Mouse (Mus musculus) heart, adult 2 months (tissue): ENCODE measurements around the gene Olfr331. TPM values are rescaled to one million over a fixed set of nuclear protein-coding genes. Genes with fewer than 3 reads are reported as not detected.
"Not testable (repeated sequence)": the region's sequence is repeated elsewhere in the genome, so short reads cannot be mapped to it uniquely, and the experiment has no call there.

Source experiments
- DNase-seq, 2 experiments: peaks; one replicate each; pipeline ENCODE4 v3.0.0; 2021
- H3K27ac ChIP-seq: fragments of 200-600 bp; 2 replicates; pipeline ENCODE4 v1.8.1; 2022
- H3K27me3 ChIP-seq: fragments of 200-500 bp; 2 replicates; pipeline ENCODE4 v1.6.1; 2012; ENCODE audit warnings: mild to moderate bottlenecking, low read length, inconsistent platforms, mixed read lengths; ENCODE audit not compliant: control insufficient read depth, insufficient read depth
- H3K36me3 ChIP-seq: fragments of 200-500 bp; 2 replicates; pipeline ENCODE4 v1.6.1; 2012; ENCODE audit warnings: low read length, inconsistent platforms; ENCODE audit not compliant: control insufficient read depth, insufficient read depth
- H3K4me1 ChIP-seq: fragments of 200-500 bp; 2 replicates; pipeline ENCODE4 v1.6.1; 2011; ENCODE audit warnings: low read length; ENCODE audit not compliant: control insufficient read depth, insufficient read depth
- H3K4me3 ChIP-seq: fragments of 200-600 bp; 2 replicates; pipeline ENCODE4 v1.8.1; 2022
- H3K79me2 ChIP-seq: fragments of 200-500 bp; replicated peaks from 2 replicates; pipeline ENCODE4 v1.6.1; 2012; ENCODE audit warnings: mild to moderate bottlenecking, inconsistent platforms, low read length, moderate library complexity, mixed read lengths; ENCODE audit not compliant: control insufficient read depth, insufficient read depth
- H3K9ac ChIP-seq: fragments of 200-500 bp; 2 replicates; pipeline ENCODE4 v1.6.1; 2012; ENCODE audit warnings: low read depth, mild to moderate bottlenecking, control low read depth, inconsistent platforms, low read length, mixed read lengths
- CTCF ChIP-seq: fragments of 200-600 bp; IDR thresholded peaks from 2 replicates; pipeline ENCODE4 v1.8.1; 2022; ENCODE audit warnings: antibody characterized with exemption, mild to moderate bottlenecking, moderate library complexity
- EP300 ChIP-seq: fragments of 200-500 bp; IDR thresholded peaks from 2 replicates; pipeline ENCODE4 v1.6.1; 2011; ENCODE audit warnings: low read depth, low read length, control low read depth; ENCODE audit not compliant: insufficient read depth
- POLR2A ChIP-seq: fragments of 200-500 bp; IDR thresholded peaks from 2 replicates; pipeline ENCODE4 v1.6.1; 2011; ENCODE audit warnings: mild to moderate bottlenecking, low read depth, low read length, control low read depth; ENCODE audit not compliant: insufficient read depth
- WGBS: fragments of 180-500 bp; shearing (Covaris S2); methylation state at CpG from one replicate; pipeline ENCODE4 v1.1.7; 2018; 5-methylcytosine and 5-hydroxymethylcytosine counted together
- intact Hi-C: fragments of 180-260 bp; cut with DNase I; formaldehyde crosslinking; loops from one replicate; pipeline ENCODE4 v1.15.1; 2025
- long read RNA-seq: library from polyadenylated mRNA; stranded (forward); transcript quantifications from one replicate; pipeline ENCODE4 v2.0.0, GENCODE M21; 2021
- polyA plus RNA-seq: library from polyadenylated mRNA; depleted of rRNA; stranded (reverse); fragments of >200 nt; gene quantifications from 2 replicates; pipeline ENCODE4 v1.2.3, GENCODE M21; 2012; rRNA removed
- total RNA-seq, 2 experiments: library from RNA; stranded (reverse); gene quantifications; 2 replicates each; pipeline ENCODE4 v1.2.3; 2021

The Olfr331 gene
- not detected for total RNA-seq
- polyA plus RNA-seq: not detected in 2 replicates
- long read RNA-seq: 0 reads

- H3K79me2 ChIP-seq, H3K4me1 ChIP-seq, H3K36me3 ChIP-seq, H3K4me3 ChIP-seq, H3K27ac ChIP-seq, DNase-seq, H3K9ac ChIP-seq, H3K27me3 ChIP-seq, intact Hi-C loops: not testable (repeated sequence)
Observed at GRCm38 (mm10) chr11:58502472-58502871, at the start of gene Olfr331. Gene Olfr331, minus strand, starts transcription at chr11:58502572.

GRCm38 (mm10) chr11:58546322-58546721 is 44.0 kb upstream of the Olfr331 start, which contains the start of gene Olfr329-ps:
Gene Olfr329-ps, minus strand, starts transcription at chr11:58546422.
- no peaks in the 10 kb centered on the region for H3K79me2 ChIP-seq
- intact Hi-C loops: no loop called here
- no peaks in the 10 kb centered on the region for H3K36me3 ChIP-seq
- no peaks in the 10 kb centered on the region for H3K27me3 ChIP-seq
- H3K4me3 ChIP-seq: no peak within 1 kb of the TSS
- no peak within 1 kb of the TSS for H3K9ac ChIP-seq
- no peak for TF ChIP-seq POLR2A
- no peak for TF ChIP-seq EP300
- TF ChIP-seq CTCF: no peak
- DNase-seq: no peak
- no peak within 1 kb of the TSS for H3K27ac ChIP-seq
- no peaks in the 10 kb centered on the region for H3K4me1 ChIP-seq
- 57% methylated on average over 5 of the region's 5 CpGs for WGBS

- H3K4me3 ChIP-seq, intact Hi-C loops, H3K79me2 ChIP-seq: not testable (repeated sequence)
Observed at GRCm38 (mm10) chr11:58534736-58535135, 32.4 kb upstream of the Olfr331 start, which contains the start of gene Olfr330. Gene Olfr330, minus strand, starts transcription at chr11:58534836.

GRCm38 (mm10) chr11:58519756-58520155 is 17.4 kb upstream of the Olfr331 start:
- WGBS: 87% methylated on average over 8 of the region's 9 CpGs
- H3K4me3 ChIP-seq, H3K27me3 ChIP-seq, intact Hi-C loops, H3K27ac ChIP-seq, H3K9ac ChIP-seq, H3K4me1 ChIP-seq, H3K79me2 ChIP-seq, H3K36me3 ChIP-seq: not testable (repeated sequence)
- peak; percentile 8 to 33 for DNase-seq

More at GRCm38 (mm10) chr11:58534736-58535135, 32.4 kb upstream of the Olfr331 start, which contains the start of gene Olfr330:
- DNase-seq, H3K4me1 ChIP-seq, H3K27me3 ChIP-seq, H3K27ac ChIP-seq, H3K36me3 ChIP-seq, H3K9ac ChIP-seq: not testable (repeated sequence)

GRCm38 (mm10) chr11:58518916-58519315 is 16.5 kb upstream of the Olfr331 start:
- intact Hi-C loops, H3K36me3 ChIP-seq, H3K4me3 ChIP-seq, H3K79me2 ChIP-seq, H3K9ac ChIP-seq, H3K27ac ChIP-seq, H3K4me1 ChIP-seq, H3K27me3 ChIP-seq: not testable (repeated sequence)
- WGBS: 93% methylated on average over 18 of the region's 18 CpGs
- DNase-seq: peak; percentile 61 to 77

- H3K79me2 ChIP-seq, H3K4me3 ChIP-seq, H3K36me3 ChIP-seq, DNase-seq, H3K27me3 ChIP-seq, H3K4me1 ChIP-seq, H3K27ac ChIP-seq, H3K9ac ChIP-seq, intact Hi-C loops: not testable (repeated sequence)
- 79% methylated on average over 19 of the region's 19 CpGs for WGBS
Observed at GRCm38 (mm10) chr11:58509058-58509457, 6.7 kb upstream of the Olfr331 start.

- WGBS: 34% methylated on average over 3 of the region's 3 CpGs
- no peak for DNase-seq
- Histone ChIP-seq H3K9ac (no peak overlapping the region), H3K36me3 (no peaks in the 10 kb centered on the region), H3K4me1 (no peaks in the 10 kb centered on the region), H3K79me2 (no peaks in the 10 kb centered on the region), H3K27me3 (no peaks in the 10 kb centered on the region), H3K4me3 (no peak overlapping the region), H3K27ac (no peak overlapping the region; the same call in 1 of the 2 replicates)
- intact Hi-C loops: loop anchor here (1.0 to 10.0 kb wide), 3 partner anchors 96 to 198 kb away; partner anchors contain the start of gene Olfr323
- TF ChIP-seq POLR2A (no peak), CTCF (peak; percentile 60)
Observed at GRCm38 (mm10) chr11:58499290-58499689, 3.1 kb downstream of the Olfr331 start.
